Mouse (Mus musculus): ENCODE measurements around the gene Hacl1.
"Not testable (repeated sequence)": the region's sequence is repeated elsewhere in the genome, so short reads cannot be mapped to it uniquely, and the experiment has no call there.

Hacl1 gene

DNA sequence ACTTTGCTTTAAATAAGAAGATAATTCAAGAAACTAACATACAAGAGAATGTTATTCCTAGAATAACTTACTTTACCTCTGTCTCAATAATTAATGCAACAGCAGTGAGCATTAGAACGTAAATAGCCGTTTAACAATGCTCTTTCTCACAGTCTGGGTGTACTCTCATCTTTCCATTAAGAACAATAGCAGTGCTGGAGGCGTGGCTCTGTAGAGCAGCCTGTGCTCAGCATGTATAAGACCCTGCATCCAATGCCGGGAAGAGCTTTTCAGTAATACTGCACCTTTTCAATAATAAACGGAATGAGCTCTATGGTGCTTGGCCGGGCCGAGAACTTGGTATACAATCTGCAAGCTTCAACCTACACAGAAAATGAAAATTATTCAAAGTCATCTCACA is 10.4 kb downstream of the Hacl1 start:
- DNase-seq: no peak

DNA sequence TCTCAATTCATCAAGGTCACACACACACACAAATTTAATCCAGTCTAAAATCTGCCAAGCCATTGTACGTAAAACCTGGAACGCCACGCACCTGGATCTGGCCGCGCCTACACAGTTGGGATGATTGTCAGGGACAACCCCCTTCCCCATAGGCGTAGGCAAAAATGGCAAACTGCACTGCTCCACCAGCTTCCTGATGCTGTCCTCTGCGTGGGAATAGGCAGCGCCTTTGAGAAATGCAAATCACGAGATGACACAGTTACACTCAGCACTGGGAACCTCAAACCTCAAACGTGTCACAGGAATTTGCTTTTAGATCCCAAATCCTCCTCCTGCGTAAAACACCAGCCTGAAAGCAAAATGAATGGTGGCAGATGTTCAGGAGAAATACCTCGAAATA is 18.3 kb downstream of the Hacl1 start:
- no peak for DNase-seq

DNA sequence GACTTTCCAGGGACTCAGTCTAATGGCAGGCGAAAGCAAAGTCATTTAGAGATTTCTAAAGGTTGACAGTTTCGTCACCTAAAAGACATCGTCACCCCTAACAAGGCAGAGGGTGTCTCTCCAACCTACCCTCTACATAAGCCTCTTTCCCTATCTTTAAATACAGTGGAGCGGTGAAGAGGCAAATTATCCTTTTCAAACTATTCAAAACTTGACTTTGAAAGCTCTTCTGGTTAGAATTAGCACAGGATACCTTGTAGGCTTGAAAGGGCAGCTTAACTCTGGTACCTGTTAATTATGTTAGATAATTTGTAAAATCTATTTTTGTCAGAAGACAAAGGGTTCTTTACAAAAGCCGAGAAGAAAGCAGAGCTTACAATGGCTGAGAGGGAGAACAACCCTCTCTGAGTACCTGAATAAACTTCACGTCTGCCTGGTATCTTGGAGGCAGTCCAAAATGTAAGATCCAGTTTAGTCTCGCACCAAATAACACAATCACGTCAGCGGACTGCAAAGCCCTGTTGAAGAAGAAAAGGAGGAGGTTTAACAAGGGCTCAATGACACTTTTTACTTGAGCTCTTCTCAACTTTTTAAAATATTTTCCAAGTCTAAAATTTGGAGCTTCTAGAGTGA is 20.4 kb downstream of the Hacl1 start:
- no peak for DNase-seq

DNA sequence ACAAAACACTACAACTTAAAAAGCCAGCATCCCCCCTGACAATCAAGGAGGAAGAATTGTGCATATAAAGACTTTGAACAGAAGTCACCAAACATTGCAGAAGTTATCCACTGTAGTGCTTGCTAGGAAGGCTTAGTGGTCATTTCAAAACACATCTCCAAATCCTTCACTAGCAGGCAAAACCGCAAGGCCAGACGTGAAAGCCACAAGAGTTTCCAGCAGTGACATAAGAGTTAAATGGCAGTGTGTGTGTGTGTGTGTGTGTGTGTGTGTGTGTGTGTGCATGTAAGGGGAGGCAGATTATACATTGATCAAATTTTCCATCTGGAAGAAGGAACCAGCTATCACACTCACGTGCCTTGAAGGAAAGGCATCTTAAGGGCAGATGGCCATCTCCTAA is 23.1 kb downstream of the Hacl1 start:
- DNase-seq: no peak

DNA sequence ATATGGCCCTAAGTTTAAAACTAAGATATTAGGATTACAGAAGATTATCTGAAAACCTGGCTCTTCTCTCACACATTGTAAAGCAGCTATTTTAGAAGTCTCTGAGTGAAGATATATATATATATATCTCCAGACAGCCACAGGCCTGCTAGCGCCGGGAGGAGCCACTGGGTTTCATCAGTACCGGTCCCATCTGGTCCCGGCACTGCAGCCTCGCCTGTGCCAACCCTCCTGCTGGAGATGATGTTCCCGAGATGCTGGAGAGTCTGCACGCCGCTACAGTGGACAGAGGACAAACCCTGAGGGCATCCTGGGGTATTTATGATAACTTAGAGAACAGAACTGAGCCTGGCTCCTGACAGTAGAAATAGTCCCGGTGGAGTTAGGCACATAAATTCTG is 23.9 kb downstream of the Hacl1 start:
- DNase-seq: no peak

DNA sequence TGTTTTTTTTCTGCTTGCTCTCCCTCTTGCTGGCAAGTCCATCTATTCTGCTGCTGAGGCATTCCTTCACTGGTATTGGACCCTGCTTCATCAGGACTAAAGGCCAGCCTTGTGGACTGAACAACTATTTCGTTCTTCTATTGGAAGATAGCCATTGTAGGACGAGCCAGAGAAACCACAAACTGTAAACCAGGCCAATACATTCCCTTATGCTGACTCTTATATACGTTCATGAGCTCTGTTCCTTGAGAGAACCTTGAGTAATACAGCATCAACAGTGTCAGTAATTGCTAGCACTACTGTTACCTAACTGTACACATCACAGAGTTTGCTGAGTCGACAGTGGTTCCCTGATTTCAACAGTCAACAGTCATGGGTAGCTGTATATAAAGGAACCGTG is 27.4 kb downstream of the Hacl1 start:
- no peak for DNase-seq

DNA sequence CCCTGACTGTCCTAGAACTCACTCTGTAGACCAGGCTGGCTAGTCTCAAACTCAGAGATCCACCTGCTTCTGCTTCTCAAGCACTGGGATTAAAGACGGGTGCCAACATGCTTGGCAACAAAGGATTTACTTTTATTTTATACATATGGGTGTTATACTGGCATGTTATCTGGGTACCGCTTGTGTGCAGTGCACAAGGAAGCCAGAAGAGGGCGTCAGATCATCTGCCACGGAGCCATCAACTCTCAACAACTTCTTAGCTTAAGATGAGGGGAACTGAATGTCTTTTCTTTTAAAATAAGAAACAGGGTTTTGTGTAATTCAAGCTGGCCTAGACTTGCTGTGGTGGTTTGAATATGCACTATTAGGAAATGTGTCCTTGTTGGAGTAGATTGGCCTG is 29.1 kb downstream of the Hacl1 start:
- no peak for DNase-seq

DNA sequence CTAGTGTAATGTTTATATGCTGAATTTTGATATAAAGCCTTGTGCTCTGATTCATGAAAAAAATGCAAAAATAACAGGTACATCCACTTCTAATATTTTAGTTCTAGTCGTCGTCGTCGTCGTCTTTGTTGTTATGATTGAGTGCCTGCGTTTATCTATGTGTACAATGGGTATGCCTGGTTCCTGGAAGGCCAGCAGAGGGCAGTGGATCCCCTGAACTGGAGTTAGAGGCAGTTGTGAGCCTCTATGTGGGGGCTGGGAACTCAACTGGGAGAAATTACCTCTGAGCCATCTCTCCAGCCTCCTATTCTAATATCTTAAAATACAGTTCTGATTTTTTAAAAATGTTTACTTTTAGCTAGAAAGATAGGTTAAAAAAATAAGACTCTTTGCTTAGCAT is 35.6 kb downstream of the Hacl1 start:
- DNase-seq: no peak

DNA sequence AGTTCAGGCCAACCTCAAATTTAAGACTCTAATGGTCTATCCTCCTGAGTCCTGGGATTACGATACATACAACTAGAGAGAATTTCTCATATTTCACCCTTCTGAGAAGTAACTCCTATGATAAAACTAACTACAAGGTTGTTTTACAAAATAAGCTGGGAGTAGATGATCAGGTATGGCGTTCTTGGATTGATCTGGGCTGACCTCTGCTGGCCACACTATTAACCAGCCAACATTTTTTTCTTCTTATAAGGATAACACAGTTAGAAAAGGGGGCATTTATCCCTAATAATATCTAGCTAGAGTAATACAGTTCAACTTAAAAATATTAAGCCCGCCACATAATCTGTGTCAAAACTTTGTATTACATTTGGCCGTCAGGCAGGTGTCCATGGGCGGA is 36.2 kb downstream of the Hacl1 start:
- DNase-seq: no peak

DNA sequence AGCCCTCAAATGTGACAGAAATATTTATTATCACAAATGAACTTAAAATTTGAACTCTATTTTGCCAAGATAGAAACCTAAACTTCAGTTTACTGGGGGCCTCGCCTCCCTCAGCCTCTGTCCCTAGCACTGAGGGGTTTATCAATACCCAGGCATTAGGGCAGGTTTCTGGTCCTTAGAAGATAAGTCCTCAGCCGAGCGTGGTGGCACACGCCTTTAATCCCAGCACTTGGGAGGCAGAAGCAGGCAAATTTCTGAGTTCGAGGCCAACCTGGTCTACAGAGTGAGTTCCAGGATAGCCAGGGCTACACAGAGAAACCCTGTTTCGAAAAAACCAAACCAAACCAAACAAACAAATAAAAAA is 38.5 kb downstream of the Hacl1 start:
- not testable (repeated sequence) for DNase-seq

DNA sequence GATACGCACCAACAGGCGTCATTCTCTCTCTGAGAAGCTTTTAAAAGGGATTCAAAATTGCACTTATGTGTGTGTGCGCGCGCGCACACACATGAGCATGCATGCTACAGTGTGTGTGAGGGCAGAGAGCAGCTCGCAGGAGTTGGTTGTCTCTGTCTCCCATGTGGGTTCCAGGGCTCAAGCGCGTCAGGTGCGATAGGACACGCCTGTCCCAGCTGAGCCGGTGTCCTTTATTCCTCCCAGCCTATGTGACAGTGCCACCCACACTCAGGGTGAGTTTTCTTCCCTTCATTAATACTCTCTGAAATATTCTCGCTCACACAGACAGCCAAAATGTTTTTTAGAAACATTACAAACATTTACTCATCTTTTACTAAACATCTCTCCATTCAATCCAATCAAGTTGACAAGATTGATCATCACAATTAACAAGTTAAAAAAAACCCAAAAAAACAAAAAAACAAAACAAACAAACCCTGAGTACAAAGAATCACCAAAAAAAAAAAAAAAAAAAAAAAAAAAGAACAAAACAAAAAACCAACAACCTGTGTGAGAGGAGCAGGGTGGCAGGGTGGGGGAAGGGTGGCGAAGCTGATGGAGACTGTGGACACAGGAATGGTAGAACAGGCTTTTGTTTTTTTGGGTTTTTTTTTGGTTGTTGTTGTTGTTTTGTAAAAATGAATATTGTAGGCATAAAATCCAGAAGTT is 39.0 kb downstream of the Hacl1 start:
- no peak for DNase-seq

DNA sequence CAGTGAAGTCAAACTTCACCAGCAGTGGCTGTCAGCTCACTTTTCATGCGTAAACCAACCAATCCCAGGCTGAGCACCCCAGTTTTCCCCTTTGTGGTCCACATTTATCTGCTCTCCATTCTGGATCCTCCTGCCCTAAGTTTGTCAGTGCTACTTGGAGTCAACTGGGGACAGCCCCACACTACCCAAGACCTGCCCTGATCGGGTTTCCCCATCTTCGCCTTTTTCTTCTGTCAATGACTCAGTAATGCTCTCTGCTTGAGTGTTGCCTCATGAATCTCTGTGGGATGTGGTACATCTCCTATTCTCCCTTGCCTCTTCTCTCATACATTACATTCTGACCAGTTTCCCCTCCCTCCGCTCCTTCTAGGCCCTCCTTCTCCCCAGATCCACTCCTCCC is 43.6 kb downstream of the Hacl1 start:
- DNase-seq: no peak

DNA sequence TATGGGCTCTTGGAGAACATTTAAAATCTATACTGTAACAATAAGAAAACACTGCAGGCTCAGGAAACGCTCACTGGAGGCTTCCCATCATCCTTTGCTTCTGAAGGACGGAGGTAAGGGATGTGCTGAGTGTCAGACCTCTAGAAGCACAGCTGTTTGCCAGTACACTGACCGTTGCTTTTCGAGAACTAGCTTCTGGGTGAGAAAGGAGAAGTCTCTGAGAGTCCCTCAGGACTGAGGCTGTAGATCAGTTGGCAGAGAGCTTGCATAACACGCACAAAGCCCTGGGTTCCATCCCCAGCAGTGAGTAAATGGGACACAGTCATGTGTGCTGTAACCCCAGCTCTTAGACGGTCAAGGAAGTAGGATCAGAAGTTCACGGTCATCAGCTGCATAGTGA is 44.7 kb downstream of the Hacl1 start:
- no peak for DNase-seq

DNA sequence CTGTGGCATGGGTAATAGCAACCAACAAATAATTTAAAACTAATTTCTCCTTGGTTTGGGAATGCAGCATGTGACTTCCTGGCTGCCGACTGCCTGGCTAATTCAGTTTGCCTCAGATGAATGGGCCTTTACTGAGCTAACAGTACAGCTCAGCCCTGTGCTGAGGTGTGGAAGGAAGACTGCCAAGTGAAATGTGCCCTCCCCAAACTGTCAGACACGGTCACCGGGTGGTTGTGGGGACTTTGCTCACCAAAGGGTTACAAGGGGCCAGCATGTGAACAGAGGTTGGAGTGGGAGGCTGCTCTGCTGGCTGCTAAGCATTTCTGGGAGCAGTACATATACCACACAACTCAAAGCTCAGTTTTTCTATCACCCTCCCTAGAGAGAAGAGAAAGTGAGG is 46.4 kb downstream of the Hacl1 start:
- no peak for DNase-seq

DNA sequence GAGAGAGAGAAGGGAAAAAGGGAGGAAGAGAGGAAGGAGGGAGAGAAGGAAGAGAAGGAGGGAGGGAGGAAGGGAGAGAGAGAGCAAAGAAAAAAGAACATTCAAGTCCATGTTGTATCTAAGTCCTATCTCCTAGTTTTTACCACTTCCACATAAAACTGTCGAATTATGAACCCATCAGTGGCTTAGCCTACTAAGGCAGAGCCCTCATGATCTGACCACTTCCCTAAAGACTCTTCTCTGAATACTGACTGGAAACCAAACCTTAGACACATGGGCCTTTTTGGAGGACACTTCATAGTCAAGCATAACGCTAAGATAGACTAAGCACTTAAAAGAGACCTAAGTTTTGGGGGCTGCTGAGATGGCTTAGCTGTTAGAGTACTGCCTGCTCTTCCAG is 48.0 kb downstream of the Hacl1 start:
- DNase-seq: no peak

DNA sequence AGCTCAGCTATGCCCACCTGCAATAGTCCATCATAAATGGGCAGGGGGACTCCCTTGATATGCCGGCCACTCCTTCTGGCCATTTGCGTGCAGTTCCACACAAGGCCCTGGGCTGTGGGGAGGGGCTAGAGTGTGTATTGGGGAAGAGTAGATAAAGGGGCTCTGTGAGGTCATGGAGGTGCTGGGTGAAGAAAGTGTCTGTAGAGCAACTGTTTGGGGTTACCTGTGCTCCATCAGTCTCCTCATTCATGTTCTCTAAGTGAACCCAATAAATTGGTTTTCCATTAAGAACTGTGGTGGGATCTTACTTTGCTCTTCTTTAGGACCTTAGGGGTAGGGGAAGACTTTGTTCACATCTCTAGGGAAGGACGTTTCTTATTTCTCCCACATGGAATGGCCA is 49.8 kb downstream of the Hacl1 start, which contains the start of gene Colq:
Gene Colq (minus strand): TSS at position 101 of the 400 bp plus-strand sequence.
- DNase-seq: no peak

DNA sequence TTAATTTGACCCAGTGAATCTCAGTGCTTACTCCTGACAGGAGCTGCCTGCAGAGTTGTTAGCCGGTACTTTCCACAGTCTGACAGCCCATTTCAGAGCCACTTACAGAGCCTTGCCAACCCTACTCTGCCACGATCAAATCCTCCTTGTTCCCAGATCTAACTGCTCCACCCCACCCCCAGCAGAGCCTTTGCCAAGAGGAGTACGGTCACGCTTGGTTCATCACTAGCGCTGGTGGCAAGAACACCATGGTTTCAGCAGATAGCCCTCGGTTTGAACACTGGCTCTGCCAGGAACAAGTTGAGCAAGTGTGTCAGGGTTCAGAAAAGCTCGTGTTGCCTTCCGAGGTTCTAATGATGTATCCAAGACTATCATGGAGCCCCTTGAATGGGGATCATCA is 54.6 kb downstream of the Hacl1 start:
- DNase-seq: no peak

DNA sequence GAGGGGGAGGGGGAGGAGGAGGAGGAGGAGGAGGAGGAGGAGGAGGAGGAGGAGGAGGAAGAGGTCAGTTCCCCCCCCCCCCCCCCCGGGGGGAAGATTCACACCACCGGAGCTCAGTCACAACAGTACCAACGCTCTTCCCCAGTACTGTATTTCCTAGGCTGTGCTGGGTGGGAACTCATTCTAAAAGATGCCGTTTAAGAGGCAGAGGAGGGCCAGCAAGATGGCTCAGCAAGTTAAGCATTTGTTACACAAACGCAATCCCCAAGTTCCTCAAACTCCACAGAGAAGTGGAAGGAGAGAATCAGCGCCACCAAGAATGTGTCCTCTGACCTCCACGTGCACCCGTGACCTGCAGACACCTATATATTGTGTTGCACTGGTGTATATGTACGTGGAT is 58.0 kb downstream of the Hacl1 start:
- no peak for DNase-seq

DNA sequence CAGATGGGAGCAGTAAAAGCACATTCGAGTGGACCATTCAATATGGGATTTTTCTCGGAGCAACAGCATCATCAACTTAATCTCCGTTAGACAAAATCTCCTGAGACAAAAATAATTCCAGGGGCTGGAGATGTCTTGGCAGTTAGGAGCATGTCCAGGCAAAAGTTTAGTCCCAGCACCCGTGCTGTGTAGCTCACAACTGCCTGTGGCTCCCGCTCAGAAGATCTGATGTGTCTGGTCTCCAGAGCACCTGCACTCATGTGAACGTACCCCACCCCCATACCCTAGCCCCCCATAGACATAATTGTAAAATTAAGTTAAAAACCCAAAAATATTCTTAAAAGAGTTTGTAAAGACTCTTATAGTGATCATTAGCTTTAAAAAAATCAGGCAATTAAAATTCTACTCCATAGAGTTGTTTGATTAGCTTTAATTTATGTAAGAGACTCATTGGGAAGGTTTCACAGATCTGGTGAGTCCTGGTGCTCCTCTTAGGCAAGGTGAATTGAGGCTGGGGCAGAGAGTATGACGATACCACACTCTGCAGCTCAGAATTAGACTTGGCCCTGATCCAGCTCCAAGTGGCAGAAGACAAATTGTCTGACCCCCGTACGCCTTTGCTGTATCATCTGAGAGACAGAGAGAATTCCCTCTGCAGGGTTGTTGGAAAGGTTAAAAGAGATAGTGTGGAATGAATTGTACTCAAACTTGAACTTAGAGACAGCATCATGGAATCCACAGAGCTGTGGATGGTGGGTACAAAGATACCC is 62.9 kb downstream of the Hacl1 start:
- no peak for DNase-seq

DNA sequence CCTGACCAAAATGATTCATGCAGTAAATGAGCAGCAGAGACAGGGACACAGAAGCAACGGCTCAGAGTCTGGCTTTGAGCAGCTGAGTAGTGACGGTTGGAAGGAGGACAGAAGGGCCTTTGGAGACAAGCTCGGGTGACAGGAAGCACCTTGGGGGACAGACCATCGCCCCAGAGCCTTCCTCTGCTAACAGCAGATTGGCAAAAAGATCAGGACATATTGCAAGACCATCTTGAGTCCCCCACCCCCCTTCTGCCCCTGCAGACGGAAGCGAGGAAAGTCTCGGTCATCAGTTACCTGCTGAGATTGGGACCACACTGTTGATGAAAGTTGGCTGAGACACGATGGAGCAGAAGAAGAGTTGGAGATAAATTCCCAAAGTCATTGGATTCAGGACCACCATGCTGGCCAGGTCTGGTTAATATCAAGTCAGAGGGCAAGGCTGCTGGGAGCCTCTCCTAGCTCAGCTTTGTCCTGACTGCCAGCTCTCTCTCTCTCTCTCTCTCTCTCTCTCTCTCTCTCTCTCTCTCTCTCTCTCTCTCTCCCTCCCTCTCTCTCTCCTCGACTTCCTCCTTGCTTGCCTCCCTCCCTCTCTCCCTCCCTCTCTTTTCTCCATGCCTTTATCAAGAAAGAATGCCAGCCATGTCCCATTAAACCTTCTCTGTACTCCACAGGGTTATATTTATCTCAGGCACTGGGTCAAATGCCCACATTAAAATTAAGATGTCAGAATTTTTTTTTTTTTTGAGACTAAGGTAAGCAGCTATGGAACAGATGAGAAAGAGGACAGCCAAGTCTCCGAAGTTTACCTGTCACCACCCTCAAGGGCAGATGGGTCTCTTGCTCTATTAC is 64.0 kb downstream of the Hacl1 start:
- DNase-seq: no peak

DNA sequence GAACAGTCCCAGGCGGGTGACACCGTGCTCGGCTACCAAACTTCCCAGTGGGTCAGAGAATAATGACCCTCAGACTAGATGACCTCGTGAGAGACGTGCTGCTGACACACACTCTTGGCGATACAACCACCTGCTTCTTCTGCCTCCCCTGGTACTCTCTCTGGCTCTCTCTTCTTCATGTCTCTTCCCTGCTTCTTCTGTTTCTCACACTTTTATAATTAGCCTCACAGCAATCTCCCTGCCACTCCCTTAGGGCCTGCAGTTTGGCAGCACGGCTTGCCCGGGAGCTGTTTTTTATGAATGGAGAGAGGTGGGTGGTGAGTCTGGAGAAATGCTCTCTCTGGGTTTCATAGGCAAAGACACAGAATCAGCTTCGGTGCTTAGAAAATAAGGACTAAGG is 65.2 kb downstream of the Hacl1 start:
- DNase-seq: no peak

DNA sequence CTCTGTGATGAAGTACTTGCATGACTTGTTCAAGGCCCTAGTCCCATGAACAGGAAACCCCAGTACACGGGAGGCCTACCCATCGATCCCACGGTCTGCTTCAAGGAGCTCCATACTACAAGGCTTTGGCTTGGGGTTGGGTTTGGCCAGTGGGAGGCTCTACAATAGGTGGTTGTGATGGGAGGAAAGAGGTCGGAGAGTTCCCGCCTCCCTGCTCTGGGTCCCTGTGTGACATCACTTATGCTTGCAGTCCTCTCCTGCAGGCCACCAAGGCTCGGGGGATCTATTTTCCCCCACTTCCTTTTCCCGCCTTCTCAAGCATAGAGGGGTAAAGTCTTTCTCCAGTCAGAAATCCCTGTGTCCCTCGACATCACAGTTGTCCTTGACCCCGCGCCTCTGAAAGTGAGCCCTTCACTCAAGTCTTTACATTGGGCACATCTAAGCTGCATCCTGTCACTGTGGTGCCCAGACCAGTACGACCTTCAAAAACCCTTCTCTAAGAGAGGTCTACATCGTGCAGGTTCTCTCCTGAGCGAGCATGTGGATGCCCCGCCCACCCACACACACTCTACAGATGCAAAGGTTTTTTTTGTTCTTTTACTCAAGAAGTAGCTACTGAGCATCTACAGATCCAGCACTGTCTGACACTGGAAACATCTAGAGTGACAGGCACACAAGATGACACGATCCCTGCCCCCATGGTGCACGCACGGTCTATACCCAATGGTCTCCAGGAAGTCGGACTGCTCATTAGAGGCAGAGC is 66.0 kb downstream of the Hacl1 start:
- DNase-seq: no peak
